Mouse (Mus musculus) kidney, postnatal 0 days (tissue): Measurements from ENCODE around the gene Ccdc88b. TPM values are rescaled to one million over a fixed set of nuclear protein-coding genes. Genes with fewer than 3 reads are reported as not detected.
A peak's percentile ranks its signal among the peaks of the same experiment; 100 is the strongest.

Experiments used
- ATAC-seq: fragments of 200-750 bp; cut with Nextera tagmentation; replicated peaks from 2 replicates; pipeline ENCODE4 v1.8.0; 2017; ENCODE audit warnings: low read depth, moderate number of reproducible peaks, moderate TSS enrichment, moderate library complexity; ENCODE audit not compliant: low FRiP score
- DNase-seq: peaks from one replicate; pipeline ENCODE4 v3.0.0-alpha.2; 2016; ENCODE audit warnings: low spot score
- H3K27ac ChIP-seq: fragments of 300-500 bp; sonication (generic); 2 replicates; pipeline ENCODE4 v1.5.1; 2014; ENCODE audit warnings: mild to moderate bottlenecking
- H3K27me3 ChIP-seq: fragments of 300-500 bp; sonication (generic); 2 replicates; pipeline ENCODE4 v1.6.1; 2014; ENCODE audit warnings: low read length, mixed read lengths; ENCODE audit not compliant: insufficient read depth
- H3K36me3 ChIP-seq: fragments of 300-500 bp; sonication (generic); 2 replicates; pipeline ENCODE4 v1.6.1; 2014; ENCODE audit warnings: low read length, mixed read lengths; ENCODE audit not compliant: insufficient read depth
- H3K4me1 ChIP-seq: fragments of 300-500 bp; sonication (generic); replicated peaks from 2 replicates; pipeline ENCODE4 v1.6.1; 2014; ENCODE audit warnings: antibody characterized with exemption, low read length, mixed read lengths; ENCODE audit not compliant: insufficient read depth
- H3K4me2 ChIP-seq: fragments of 300-500 bp; sonication (generic); 2 replicates; pipeline ENCODE4 v1.6.1; 2014; ENCODE audit warnings: mild to moderate bottlenecking, low read length, moderate library complexity, mixed read lengths
- H3K4me3 ChIP-seq: fragments of 300-500 bp; sonication (generic); replicated peaks from 2 replicates; pipeline ENCODE4 v1.5.1; 2014; ENCODE audit warnings: low read depth, low read length
- H3K9ac ChIP-seq: fragments of 300-500 bp; sonication (generic); 2 replicates; pipeline ENCODE4 v1.6.1; 2014; ENCODE audit warnings: low read depth, low read length
- H3K9me3 ChIP-seq: fragments of 300-500 bp; sonication (generic); replicated peaks from 2 replicates; pipeline ENCODE4 v1.6.1; 2016; ENCODE audit warnings: low read length, inconsistent platforms, mixed read lengths
- CTCF ChIP-seq: IDR thresholded peaks from 2 replicates; pipeline ENCODE4 v1.5.1; 2016; ENCODE audit warnings: antibody characterized with exemption, low read depth, mild to moderate bottlenecking, moderate library complexity
- WGBS: fragments of 180-500 bp; shearing (Covaris S2); extraction: QIAGEN DNeasy Blood & Tissue Kit; methylation state at CpG from one replicate; pipeline ENCODE4 v1.1.7; 2014; 5-methylcytosine and 5-hydroxymethylcytosine counted together
- polyA plus RNA-seq: library from polyadenylated mRNA; unstranded; fragments of >200 nt; fragmentation: Nextera tagmentation; extraction: Ambion mirVana; gene quantifications from 2 replicates; pipeline ENCODE4 v1.2.1, GENCODE M21; 2015

Ccdc88b gene
- polyA plus RNA-seq, 1 experiment from 2014 or later = 0.87 TPM

GRCm38 (mm10) chr19:6855225-6856031 lies 2.6 kb downstream of the Ccdc88b start:
- TF ChIP-seq CTCF = peak; percentile 52

GRCm38 (mm10) chr19:6854658-6855057 lies 3.4 kb downstream of the Ccdc88b start:
- H3K4me1 ChIP-seq = no peaks in the 10 kb centered on the region
- whole genome bisulfite sequencing = 89% methylated on average over 12 of the region's 12 CpGs
- ATAC-seq = no peak
- no peak for TF ChIP-seq CTCF
- H3K36me3 ChIP-seq = no peaks in the 10 kb centered on the region
- DNase-seq = no peak
- H3K27ac ChIP-seq = no peak overlapping the region
- H3K9me3 ChIP-seq = no peaks in the 10 kb centered on the region
- 0 out of 2 replicates have a peak overlapping the region, but pooled peaks have one; percentile 42 for H3K4me2 ChIP-seq
- H3K27me3 ChIP-seq = no peaks in the 10 kb centered on the region
- no peak overlapping the region for H3K9ac ChIP-seq
- H3K4me3 ChIP-seq = no peak overlapping the region

More at GRCm38 (mm10) chr19:6855225-6856031, 2.6 kb downstream of the Ccdc88b start:
- 8% methylated on average over 38 of the region's 38 CpGs for WGBS
- ATAC-seq (peak; percentile 74), DNase-seq (peak; percentile 75)
- peak overlapping the region; percentile 7; the same call in 1 of the 2 replicates for H3K4me3 ChIP-seq
- no peaks in the 10 kb centered on the region for H3K27me3 ChIP-seq
- no peaks in the 10 kb centered on the region for H3K36me3 ChIP-seq
- H3K9me3 ChIP-seq = no peaks in the 10 kb centered on the region
- H3K4me2 ChIP-seq = peak overlapping the region; percentile 42
- no peaks in the 10 kb centered on the region for H3K4me1 ChIP-seq
- no peak overlapping the region for H3K27ac ChIP-seq
- H3K9ac ChIP-seq = 0 out of 2 replicates have a peak overlapping the region, but pooled peaks have one; percentile 13

GRCm38 (mm10) chr19:6853903-6854302 lies 4.1 kb downstream of the Ccdc88b start:
- Histone ChIP-seq H3K27ac (no peak overlapping the region), H3K4me3 (no peak overlapping the region), H3K27me3 (0 out of 2 replicates have a peak, but pooled peaks cover 5% of the 10 kb centered on the region), H3K9me3 (no peaks in the 10 kb centered on the region), H3K9ac (no peak overlapping the region), H3K36me3 (no peaks in the 10 kb centered on the region), H3K4me1 (no peaks in the 10 kb centered on the region), H3K4me2 (no peak overlapping the region)
- WGBS = 78% methylated on average over 8 of the region's 8 CpGs
- DNase-seq = no peak
- peak; percentile 21; the same call in 1 of the 2 replicates for TF ChIP-seq CTCF
- ATAC-seq = no peak

- DNase-seq = no peak
- H3K9me3 ChIP-seq = no peaks in the 10 kb centered on the region
- H3K9ac ChIP-seq = no peak overlapping the region
- ATAC-seq = no peak
- H3K4me2 ChIP-seq = no peak overlapping the region
- H3K27ac ChIP-seq = no peak overlapping the region
- H3K4me3 ChIP-seq = no peak overlapping the region
- 0 out of 2 replicates have a peak, but pooled peaks cover 14% of the 10 kb centered on the region for H3K27me3 ChIP-seq
- 0 out of 2 replicates have a peak, but pooled peaks cover 5% of the 10 kb centered on the region for H3K4me1 ChIP-seq
- 83% methylated on average over 21 of the region's 21 CpGs for WGBS
- H3K36me3 ChIP-seq = no peaks in the 10 kb centered on the region
- no peak for TF ChIP-seq CTCF
Observed at GRCm38 (mm10) chr19:6852393-6853305, 5.4 kb downstream of the Ccdc88b start.

GRCm38 (mm10) chr19:6851497-6851896 lies 6.5 kb downstream of the Ccdc88b start:
- Histone ChIP-seq H3K27me3 (peaks cover 25% of the 10 kb centered on the region), H3K4me1 (0 out of 2 replicates have a peak, but pooled peaks cover 5% of the 10 kb centered on the region), H3K27ac (no peak overlapping the region), H3K9me3 (no peaks in the 10 kb centered on the region), H3K9ac (no peak overlapping the region), H3K4me2 (no peak overlapping the region), H3K4me3 (no peak overlapping the region), H3K36me3 (no peaks in the 10 kb centered on the region)
- ATAC-seq (no peak), DNase-seq (no peak)
- no peak for TF ChIP-seq CTCF
- 94% methylated on average over 3 of the region's 3 CpGs for WGBS

GRCm38 (mm10) chr19:6849506-6850068 lies 8.4 kb downstream of the Ccdc88b start:
- Histone ChIP-seq H3K9ac (no peak overlapping the region), H3K27ac (no peak overlapping the region), H3K9me3 (no peaks in the 10 kb centered on the region), H3K27me3 (peaks cover 29% of the 10 kb centered on the region), H3K4me3 (no peak overlapping the region), H3K4me2 (no peak overlapping the region), H3K4me1 (0 out of 2 replicates have a peak, but pooled peaks cover 5% of the 10 kb centered on the region), H3K36me3 (no peaks in the 10 kb centered on the region)
- 74% methylated on average over 23 of the region's 23 CpGs for WGBS
- ATAC-seq (no peak), DNase-seq (no peak)
- TF ChIP-seq CTCF = no peak
